Mouse (Mus musculus): ENCODE data around the gene Ift74. TPM values are rescaled to one million over a fixed set of nuclear protein-coding genes. Genes with fewer than 3 reads are reported as not detected.

The Ift74 gene
- total and polyA plus RNA-seq, 3 experiments, result 10.2 to 12.3 TPM; not detected in 1

- H3K36me3 ChIP-seq (ENCODE audit: control insufficient read depth in 1 of 2, insufficient read depth in 2 of 2, low read length in 2 of 2), result peaks cover 0 to 21% of the 10 kb centered on the region in 2 experiments; a peak in 3 of 4 replicates
- peak; percentile 95 for DNase-seq (ENCODE audit: low read depth, low spot score)
- TF ChIP-seq SIN3A (IDR thresholded peaks at IDR 0.05; ENCODE audit: low read length), result peak; percentile 91
- TF ChIP-seq USF2 (IDR thresholded peaks at IDR 0.05; ENCODE audit: borderline replicate concordance in 1 of 2, insufficient read depth in 1 of 2, low read depth in 1 of 2, low read length in 2 of 2), result no peak
- TF ChIP-seq ETS1 (IDR thresholded peaks at IDR 0.05; ENCODE audit: low read depth, low read length), result peak; percentile 79
- TF ChIP-seq POLR2AphosphoS5 (IDR thresholded peaks at IDR 0.05; ENCODE audit: borderline replicate concordance, low read depth, low read length), result no peak
- TF ChIP-seq NELFE (IDR thresholded peaks at IDR 0.05; ENCODE audit: low read depth, low read length), result peak; percentile 44
- peak; percentile 94 for TF ChIP-seq HCFC1 (IDR thresholded peaks at IDR 0.05; ENCODE audit: low read depth, low read length)
- TF ChIP-seq E2F4 (IDR thresholded peaks at IDR 0.05; ENCODE audit: borderline replicate concordance, low read depth, low read length), result peak; percentile 61; the same call in 1 of the 2 replicates
- peak; percentile 89 for TF ChIP-seq TBP (IDR thresholded peaks at IDR 0.05; ENCODE audit: low read depth, low read length)
- TF ChIP-seq TCF12 (IDR thresholded peaks at IDR 0.05; ENCODE audit: low read depth, low read length), result peak; percentile 41; the same call in 1 of the 2 replicates
- no peak for TF ChIP-seq ZC3H11A (IDR thresholded peaks at IDR 0.05; ENCODE audit: low read depth, low read length)
- TF ChIP-seq CTCF (IDR thresholded peaks at IDR 0.05 in 2 of 3, conservative IDR thresholded peaks at IDR 0.05 in 1 of 3; ENCODE audit: control insufficient read depth in 1 of 3, insufficient read depth in 1 of 3, low read depth in 2 of 3, low read length in 3 of 3, poor library complexity in 1 of 3, severe bottlenecking in 1 of 3), result no peak
- no peak for TF ChIP-seq RAD21 (IDR thresholded peaks at IDR 0.05; ENCODE audit: low read depth, low read length)
- peak in 1 of 2 experiments; percentile 49; a peak in 2 of 4 replicates for TF ChIP-seq EP300 (IDR thresholded peaks at IDR 0.05; ENCODE audit: low read depth in 1 of 2, low read length in 2 of 2)
- TF ChIP-seq MEF2A (IDR thresholded peaks at IDR 0.05; ENCODE audit: extremely low read depth, insufficient replicate concordance, low read depth, low read length, poor library complexity, severe bottlenecking), result no peak
- 0 out of 2 replicates have a peak, but pooled peaks have one; percentile 43 for TF ChIP-seq MYC (IDR thresholded peaks at IDR 0.05; ENCODE audit: low read depth, low read length)
- no peak for TF ChIP-seq SMC3 (IDR thresholded peaks at IDR 0.05; ENCODE audit: low read depth, low read length)
- peak; percentile 23; the same call in 1 of the 2 replicates for TF ChIP-seq NRF1 (IDR thresholded peaks at IDR 0.05; ENCODE audit: insufficient read depth, low read depth, low read length, poor library complexity, severe bottlenecking)
- no peak for TF ChIP-seq CHD2 (IDR thresholded peaks at IDR 0.05; ENCODE audit: low read length)
- TF ChIP-seq CHD1 (IDR thresholded peaks at IDR 0.05; ENCODE audit: low read depth, low read length), result no peak
- no peak for TF ChIP-seq ZNF384 (IDR thresholded peaks at IDR 0.05; ENCODE audit: low read depth, low read length)
- TF ChIP-seq RCOR1 (IDR thresholded peaks at IDR 0.05; ENCODE audit: low read depth, low read length), result 0 out of 2 replicates have a peak, but pooled peaks have one; percentile 33
- peak; percentile 30; the same call in 1 of the 2 replicates for TF ChIP-seq ZMIZ1 (IDR thresholded peaks at IDR 0.05; ENCODE audit: low read depth, low read length)
- peak; percentile 63 for TF ChIP-seq USF1 (IDR thresholded peaks at IDR 0.05; ENCODE audit: low read depth, low read length)
- no peak for TF ChIP-seq TAL1 (IDR thresholded peaks at IDR 0.05; ENCODE audit: low read length)
- TF ChIP-seq KAT2A (conservative IDR thresholded peaks at IDR 0.05; ENCODE audit: low read depth, low read length), result peak; percentile 82; the same call in 1 of the 2 replicates
- peak; percentile 71; the same call in 1 of the 2 replicates for TF ChIP-seq GABPA (IDR thresholded peaks at IDR 0.05; ENCODE audit: low read depth, low read length)
- TF ChIP-seq UBTF (IDR thresholded peaks at IDR 0.05; ENCODE audit: borderline replicate concordance, insufficient read depth, low read depth, low read length), result peak; percentile 51; the same call in 1 of the 2 replicates
- no peak; the same call in 1 of the 2 replicates for TF ChIP-seq BHLHE40 (IDR thresholded peaks at IDR 0.05; ENCODE audit: borderline replicate concordance, low read depth, low read length)
- TF ChIP-seq MAZ (IDR thresholded peaks at IDR 0.05; ENCODE audit: low read depth, low read length), result no peak; the same call in 1 of the 2 replicates
- TF ChIP-seq ZKSCAN1 (IDR thresholded peaks at IDR 0.05; ENCODE audit: low read depth, low read length), result no peak
- TF ChIP-seq MXI1 (IDR thresholded peaks at IDR 0.05; ENCODE audit: low read depth, low read length), result peak; percentile 90
- no peak for TF ChIP-seq MAFK (IDR thresholded peaks at IDR 0.05; ENCODE audit: borderline replicate concordance, low read depth, low read length)
- peak; percentile 12; the same call in 1 of the 2 replicates for TF ChIP-seq MAX (IDR thresholded peaks at IDR 0.05; ENCODE audit: low read length)
- TF ChIP-seq POLR2AphosphoS2 (IDR thresholded peaks at IDR 0.05; ENCODE audit: low read length), result peak; percentile 67
- peak; percentile 86 for TF ChIP-seq ELF1 (IDR thresholded peaks at IDR 0.05; ENCODE audit: low read depth, low read length)
These were observed 11.2 kb upstream of the Ift74 start, which contains the start of gene Plaa for GRCm38 (mm10) chr4:94603031-94603629. Gene Plaa, minus strand, starts transcription at chr4:94603244.

More at GRCm38 (mm10) chr4:94603031-94603629, 11.2 kb upstream of the Ift74 start, which contains the start of gene Plaa:
- peak within 1 kb of the TSS; percentile 97 for H3K9ac ChIP-seq (ENCODE audit: control insufficient read depth, low read depth, low read length, poor library complexity, severe bottlenecking)
- peak within 1 kb of the TSS; percentile 84 for H3K27ac ChIP-seq (ENCODE audit: control insufficient read depth, low read depth, low read length)
- H3K27me3 ChIP-seq (ENCODE audit: control insufficient read depth in 1 of 2, insufficient read depth in 2 of 2, low read length in 2 of 2), result no peaks in the 10 kb centered on the region
- H3K79me2 ChIP-seq (ENCODE audit: control insufficient read depth, insufficient read depth, low read length, poor library complexity), result peaks cover 38% of the 10 kb centered on the region
- peak within 1 kb of the TSS; percentile 87 to 97 for H3K4me3 ChIP-seq (ENCODE audit: control insufficient read depth in 1 of 2, insufficient read depth in 1 of 2, low read depth in 2 of 2, low read length in 2 of 2)
- H3K9me3 ChIP-seq (replicated peaks; ENCODE audit: insufficient read depth, low read length), result no peaks in the 10 kb centered on the region
- H3K4me1 ChIP-seq (ENCODE audit: control insufficient read depth in 1 of 2, insufficient read depth in 2 of 2, low read length in 2 of 2), result peaks cover 4 to 10% of the 10 kb centered on the region in 2 experiments

Measured in MEL (cell line).